17 mouse cellular contexts compared by ENCODE assay signal in genomic region chr11:52794331-52794730, GRCm38 (mm10). TPM values are rescaled to one million over a fixed set of nuclear protein-coding genes. Genes with fewer than 3 reads are reported as not detected.
DNase-seq lines count a peak whose midpoint lies in the region; ATAC-seq and TF ChIP-seq lines count a peak whose summit lies in the region.
"Had no signal": no experiment of that assay in that cellular context is flagged by ENCODE, and none has a peak within 500 bp of the region (broad histone marks: within the 10 kb centered on the region; RNA-seq: fewer than 3 reads in every experiment).

No protein-coding gene starts in this region.

- H3K4me1 ChIP-seq in forebrain, postnatal 0 days (ENCODE audit: insufficient read depth), result no peaks in the 10 kb centered on the region
- peaks cover 5% of the 10 kb centered on the region for H3K4me1 ChIP-seq in forebrain, embryonic 15.5 days
- no peaks in the 10 kb centered on the region for H3K4me1 ChIP-seq in midbrain, embryonic 10.5 days

- no peak overlapping the region for H3K4me3 ChIP-seq in forebrain, postnatal 0 days (ENCODE audit: low read depth, low read length)
- no peak overlapping the region for H3K4me3 ChIP-seq in forebrain, embryonic 15.5 days
- no peak overlapping the region for H3K4me3 ChIP-seq in midbrain, embryonic 10.5 days

- no peak overlapping the region for H3K4me2 ChIP-seq in forebrain, postnatal 0 days (ENCODE audit: low read depth)
- H3K4me2 ChIP-seq in forebrain, embryonic 15.5 days (replicated peaks), result no peak overlapping the region

- H3K9me3 ChIP-seq in forebrain, postnatal 0 days (ENCODE audit: low read length), result no peaks in the 10 kb centered on the region
- H3K9me3 ChIP-seq in forebrain, embryonic 15.5 days, result no peaks in the 10 kb centered on the region
- H3K9me3 ChIP-seq in midbrain, embryonic 10.5 days (replicated peaks), result no peaks in the 10 kb centered on the region

- ATAC-seq in forebrain, postnatal 0 days, result peak; percentile 48
- ATAC-seq in forebrain, embryonic 15.5 days (replicated peaks), result no peak
- ATAC-seq: activated CD4-positive, CD25-positive, alpha-beta regulatory T cell, adult 4 months; hindbrain, postnatal 0 days had no signal

- TF ChIP-seq CTCF in forebrain, postnatal 0 days (IDR thresholded peaks at IDR 0.05; ENCODE audit: low read depth), result no peak

- no peaks in the 10 kb centered on the region for H3K36me3 ChIP-seq in forebrain, postnatal 0 days (ENCODE audit: insufficient read depth)
- H3K36me3 ChIP-seq in forebrain, embryonic 15.5 days, result no peaks in the 10 kb centered on the region
- H3K36me3 ChIP-seq in midbrain, embryonic 10.5 days, result no peaks in the 10 kb centered on the region

- H3K27ac ChIP-seq in forebrain, postnatal 0 days (ENCODE audit: low read depth, low read length), result peak overlapping the region; percentile 30; the same call in 1 of the 2 replicates
- no peak overlapping the region for H3K27ac ChIP-seq in forebrain, embryonic 15.5 days (replicated peaks)
- no peak overlapping the region for H3K27ac ChIP-seq in midbrain, embryonic 10.5 days (replicated peaks)
- H3K27ac ChIP-seq: hindbrain, postnatal 0 days; macrophage had no signal

- peak; percentile 38 for DNase-seq in forebrain, postnatal 0 days
- peak; percentile 82 for DNase-seq in frontal cortex, adult 2 months (ENCODE audit: extremely low spot score in 1 of 2, low spot score in 1 of 2)
- DNase-seq in layer of hippocampus, postnatal 36 days, result peak; percentile 11 to 29
- peak; percentile 24 for DNase-seq in right cerebral cortex, postnatal 14 days
- DNase-seq in cerebellum, postnatal 25 days, result no peak
- DNase-seq in midbrain, embryonic 10.5 days (ENCODE audit: low spot score), result no peak
- no peak for DNase-seq in natural killer cell, adult 2 months (ENCODE audit: low spot score in 2 of 2)
- DNase-seq: cerebellum, postnatal 36 days; gastrocnemius, postnatal 10 days; lung, adult 2 months; midbrain, embryonic 14.5 days; thymus, postnatal 36 days had no signal

- WGBS in forebrain, postnatal 0 days, result 51% methylated on average over 5 of the region's 5 CpGs
- WGBS in forebrain, embryonic 15.5 days, result 57% methylated on average over 5 of the region's 5 CpGs
- 85% methylated on average over 5 of the region's 5 CpGs for WGBS in midbrain, embryonic 10.5 days

- no peaks in the 10 kb centered on the region for H3K27me3 ChIP-seq in forebrain, postnatal 0 days (ENCODE audit: insufficient read depth, low read length)
- H3K27me3 ChIP-seq in forebrain, embryonic 15.5 days, result no peaks in the 10 kb centered on the region
- no peaks in the 10 kb centered on the region for H3K27me3 ChIP-seq in midbrain, embryonic 10.5 days (ENCODE audit: low read depth, poor library complexity, severe bottlenecking)

- H3K9ac ChIP-seq in forebrain, postnatal 0 days, result no peak overlapping the region
- H3K9ac ChIP-seq in forebrain, embryonic 15.5 days (replicated peaks), result no peak overlapping the region

RNA-seq across cellular contexts. Expression of gene Fstl4, which starts 29.9 kb away (rescaled TPM):
- 4.6 and 7.4 TPM in 2 replicates for total RNA-seq in forebrain, postnatal 0 days (2014; rRNA removed)
- polyA plus RNA-seq in forebrain, postnatal 0 days (2015; fragmentation: Nextera tagmentation; extraction: Ambion mirVana), result 5.4 and 8.1 TPM in 2 replicates
- polyA plus RNA-seq in forebrain, embryonic 15.5 days (2015; fragmentation: Nextera tagmentation; extraction: Ambion mirVana), result 5.5 and 6.1 TPM in 2 replicates
- 9.2 and 9.5 TPM in 2 replicates for polyA plus RNA-seq in frontal cortex, adult 2 months (2012; rRNA removed)
- 10 to 100 TPM; 13.3 to 14.1 TPM for total RNA-seq in layer of hippocampus, postnatal 36 days (2021)
- 0.59 and 0.75 TPM in 2 replicates for polyA plus RNA-seq in midbrain, embryonic 10.5 days (2016; fragmentation: Nextera tagmentation; extraction: Ambion mirVana)
- polyA plus RNA-seq: activated CD4-positive, CD25-positive, alpha-beta regulatory T cell, adult 4 months; liver, adult 2 months; macrophage had no signal

Comparison
In these comparisons a context has a peak if more than half of its experiments do, and no peak if none do; other contexts are left out.
1. DNase-seq: peak in forebrain, postnatal 0 days (single experiment), frontal cortex, adult 2 months (2 of 2), layer of hippocampus, postnatal 36 days (2 of 2) and right cerebral cortex, postnatal 14 days (single experiment); none in cerebellum, postnatal 25 days (0 of 2), midbrain, embryonic 10.5 days (single experiment) and natural killer cell, adult 2 months (0 of 2).